Mouse (Mus musculus) left cerebral cortex, postnatal 10 days (tissue): Measurements from ENCODE around the gene Gm45713. TPM values are rescaled to one million over a fixed set of nuclear protein-coding genes. Genes with fewer than 3 reads are reported as not detected.
A peak's percentile ranks its signal among the peaks of the same experiment; 100 is the strongest.

ENCODE experiments used
- DNase-seq, 2 experiments: peaks; one replicate each; pipeline ENCODE4 v3.0.0; 2021 to 2022; ENCODE audit warnings: low spot score in 2 of 2, mixed read lengths in 1 of 2; ENCODE audit errors: extremely low spot score in 1 of 2
- intact Hi-C: fragments of 180-260 bp; cut with DNase I; formaldehyde crosslinking; loops from one replicate; pipeline ENCODE4 v1.15.1; 2025
- microRNA-seq: library from miRNA; unstranded; fragments of <30 nt; microRNA quantifications from one replicate; pipeline ENCODE4 v1.2.0, GENCODE M21; 2022
- total RNA-seq, 2 experiments: library from RNA; stranded (reverse); gene quantifications; 2 replicates each; pipeline ENCODE4 v1.2.3; 2021

Gm45713 gene
- total RNA-seq, 2 experiments from 2014 or later: not detected

DNA sequence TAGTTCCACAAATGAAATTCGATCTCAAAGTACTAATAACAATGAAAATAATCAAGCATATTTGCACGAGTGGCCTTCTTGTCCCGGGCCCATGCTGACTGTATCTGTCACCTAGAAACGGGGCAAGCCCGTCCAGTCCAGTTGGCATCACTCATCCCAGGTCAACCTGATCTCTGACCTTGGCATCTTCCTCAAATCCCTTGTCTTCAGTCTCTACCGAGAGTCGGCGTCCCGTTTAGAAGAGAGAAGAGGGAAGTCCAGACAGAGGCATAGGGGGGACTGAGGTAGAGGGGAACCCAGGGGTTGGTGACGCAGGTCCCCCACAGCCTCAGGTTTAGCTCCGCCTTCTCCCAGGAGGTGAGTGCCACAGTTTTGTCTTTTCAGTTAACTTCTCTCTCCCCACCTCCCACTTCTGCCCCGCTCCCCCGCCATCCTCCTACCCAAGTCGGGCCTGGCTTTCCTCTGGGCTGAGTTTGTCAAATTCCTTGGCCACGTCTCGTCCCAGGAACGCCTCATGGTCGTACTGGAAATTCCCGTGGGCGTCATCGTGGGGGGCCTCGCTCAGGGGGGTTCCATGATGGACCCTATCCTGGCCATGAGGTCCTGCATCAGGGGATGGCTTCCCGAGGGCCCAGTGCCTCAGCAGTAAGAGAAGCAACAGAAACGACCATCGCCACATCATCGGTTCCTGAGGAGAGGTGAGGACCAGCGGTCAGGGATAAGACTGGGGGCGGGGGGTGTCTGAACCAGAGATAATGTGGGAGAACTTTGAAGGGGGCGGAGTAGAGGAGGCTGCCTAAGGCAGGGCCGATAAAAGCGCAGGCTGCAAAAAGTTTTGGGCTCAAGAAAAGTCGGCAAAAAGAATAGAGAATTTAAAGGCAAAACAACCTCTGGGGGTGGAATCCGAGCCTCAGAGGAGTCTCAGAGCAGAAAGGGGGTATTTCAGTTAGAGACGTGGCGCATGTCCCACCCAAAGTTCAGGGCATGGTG is 44.7 kb downstream of the Gm45713 start:
- peak in 1 of 2 experiments; percentile 45 for DNase-seq
- intact Hi-C loops: no loop called here

GRCm38 (mm10) chr7:45090251-45090977 is 45.6 kb downstream of the Gm45713 start:
- intact Hi-C loops: no loop called here
- no peak for DNase-seq

- peak in 1 of 2 experiments; percentile 26 for DNase-seq
- intact Hi-C loops: no loop called here
Observed at GRCm38 (mm10) chr7:45088597-45088996, 47.4 kb downstream of the Gm45713 start.

DNA sequence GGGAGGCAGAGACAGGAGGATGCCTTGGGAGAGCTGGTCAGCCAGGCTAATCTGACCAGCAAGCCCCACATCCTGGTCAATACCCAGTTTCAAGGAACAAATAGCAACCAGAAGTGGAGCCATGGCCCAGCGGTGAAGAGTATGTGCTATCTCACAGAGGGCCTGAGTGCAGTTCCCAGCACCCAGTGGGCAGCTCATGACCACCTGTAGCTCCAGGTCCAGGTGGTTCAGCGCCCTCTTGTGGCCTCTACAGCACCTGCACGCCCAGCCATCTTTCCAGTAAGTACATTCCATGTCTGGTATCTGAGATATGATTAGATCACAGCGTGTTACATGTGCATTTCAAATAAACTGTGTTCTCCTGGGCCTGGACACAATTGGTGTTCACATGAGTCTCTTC is 49.9 kb downstream of the Gm45713 start:
- DNase-seq: no peak
- intact Hi-C loops: no loop called here

GRCm38 (mm10) chr7:45083300-45083890 is 52.6 kb downstream of the Gm45713 start:
- intact Hi-C loops: loop anchor here (5.0 kb wide), 2 partner anchors 44 to 114 kb away; partner anchors contain the start of gene Rpl13a
- DNase-seq: peak in 1 of 2 experiments; percentile 29

GRCm38 (mm10) chr7:45082401-45083299 is 53.4 kb downstream of the Gm45713 start:
- intact Hi-C loops: loop anchor here (5.0 kb wide), 2 partner anchors 45 to 115 kb away; partner anchors contain the start of gene Rpl13a

DNA sequence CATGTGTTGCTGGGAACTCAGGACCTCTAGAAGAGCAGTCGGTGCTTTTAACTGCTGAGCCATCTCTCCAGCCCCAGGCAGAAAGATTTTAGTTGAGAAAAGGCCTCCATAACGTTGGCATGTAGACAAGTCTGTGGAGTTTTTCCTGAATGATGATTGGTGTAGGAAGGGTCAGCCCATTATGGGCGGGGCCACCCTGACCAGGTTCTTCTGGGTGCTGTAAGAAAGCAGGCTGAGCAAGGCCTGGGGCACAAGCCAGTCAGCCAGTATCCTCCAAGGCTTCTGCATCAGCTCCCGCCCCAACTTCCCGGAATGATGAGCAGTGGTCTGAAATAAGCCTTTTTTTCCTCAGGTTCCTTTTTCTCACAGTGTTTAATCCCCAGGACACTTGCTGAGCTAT is 55.0 kb downstream of the Gm45713 start:
- intact Hi-C loops: loop anchor here (5.0 kb wide), 2 partner anchors 46 to 116 kb away; partner anchors contain the start of gene Rpl13a
- DNase-seq: peak in 1 of 2 experiments; percentile 43

More at GRCm38 (mm10) chr7:45082401-45083299, 53.4 kb downstream of the Gm45713 start:
- peak in 1 of 2 experiments; percentile 92 for DNase-seq

- peak; percentile 85 to 89 for DNase-seq
- intact Hi-C loops: loop anchor here (5.0 kb wide), 2 partner anchors 47 to 117 kb away; partner anchors contain the start of gene Rpl13a
Observed at GRCm38 (mm10) chr7:45079856-45080255, 56.2 kb downstream of the Gm45713 start.

- DNase-seq: peak in 1 of 2 experiments; percentile 80
- intact Hi-C loops: no loop called here
Observed at GRCm38 (mm10) chr7:45078513-45078912, 57.5 kb downstream of the Gm45713 start.

GRCm38 (mm10) chr7:45077829-45078228 is 58.2 kb downstream of the Gm45713 start:
- DNase-seq: no peak
- intact Hi-C loops: no loop called here

- intact Hi-C loops: no loop called here
- peak in 1 of 2 experiments; percentile 37 for DNase-seq
Observed at GRCm38 (mm10) chr7:45077322-45077721, 58.7 kb downstream of the Gm45713 start.

DNA sequence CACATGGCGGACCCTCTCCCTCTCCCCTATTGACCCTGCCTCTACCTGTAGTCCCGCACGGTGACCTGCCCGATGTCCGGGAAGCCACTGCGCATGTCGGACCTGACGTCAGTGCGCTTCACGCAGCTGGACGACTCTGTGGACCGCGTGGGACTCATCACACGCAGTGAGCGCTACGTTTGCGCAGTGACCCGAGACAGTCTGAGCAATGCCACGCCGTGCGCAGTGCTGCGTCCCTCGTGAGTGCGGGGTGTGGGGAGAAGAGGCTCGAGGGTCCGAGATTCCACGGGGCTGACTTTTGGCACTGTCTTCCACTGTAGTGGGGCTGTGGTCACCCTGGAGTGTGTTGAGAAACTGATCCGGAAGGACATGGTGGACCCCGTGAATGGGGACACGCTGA is 59.5 kb downstream of the Gm45713 start:
- intact Hi-C loops: no loop called here
- DNase-seq: peak in 1 of 2 experiments; percentile 36

Small RNAs within 50 kb of the gene (microRNA-seq; reads per million reads assigned to microRNA genes)
- 736 reads per million, percentile 74 among the genes with 10 or more reads in this experiment for gene Mir150
- 29.0 reads per million, percentile 45 among the genes with 10 or more reads in this experiment for gene Mir5121
- 2.3 reads per million for gene Mir7055

Other genes with a start within 250 kb of the Gm45713 start
- 100 to 1,000 TPM in 1 of 2 experiments, 10 to 100 TPM in 1; 98.0 to 110 TPM for gene Med25, start 243.5 kb downstream of the Gm45713 start, total RNA-seq
- 10 to 100 TPM; 17.8 to 19.0 TPM for gene Fuz, start 240.2 kb downstream of the Gm45713 start, total RNA-seq
- 100 to 1,000 TPM; 356 to 358 TPM for gene Ap2a1, start 206.7 kb downstream of the Gm45713 start, total RNA-seq
- 1 to 10 TPM; 1.0 to 1.7 TPM for gene Tsks, start 193.0 kb downstream of the Gm45713 start, total RNA-seq
- gene Cpt1c, start 161.4 kb downstream of the Gm45713 start, total RNA-seq: 10 to 100 TPM; 93.4 to 95.5 TPM
- 100 to 1,000 TPM; 253 to 257 TPM for gene Prmt1, start 149.7 kb downstream of the Gm45713 start, total RNA-seq
- gene Irf3, start 138.6 kb downstream of the Gm45713 start, total RNA-seq: 10 to 100 TPM; 25.5 to 32.2 TPM
- gene Bcl2l12, start 137.5 kb downstream of the Gm45713 start, total RNA-seq: 1 to 10 TPM; 3.8 to 5.1 TPM
- gene Scaf1, start 119.9 kb downstream of the Gm45713 start, total RNA-seq: 100 to 1,000 TPM; 156 to 160 TPM
- 1 to 10 TPM; 8.7 to 9.6 TPM for gene Rras, start 118.3 kb downstream of the Gm45713 start, total RNA-seq
- gene Prr12, start 83.3 kb downstream of the Gm45713 start, total RNA-seq: 10 to 100 TPM; 67.4 to 68.0 TPM
- 10 to 100 TPM; 50.1 to 52.3 TPM for gene Nosip, start 73.8 kb downstream of the Gm45713 start, total RNA-seq
- gene Prrg2, start 73.6 kb downstream of the Gm45713 start, total RNA-seq: 1 to 10 TPM; 5.3 to 9.0 TPM
- 1 to 10 TPM; 6.4 to 7.5 TPM for gene Rcn3, start 44.0 kb downstream of the Gm45713 start, total RNA-seq
- 10 to 100 TPM; 16.5 to 18.7 TPM for gene Fcgrt, start 32.4 kb downstream of the Gm45713 start, total RNA-seq
- 100 to 1,000 TPM; 482 to 530 TPM for gene Rps11, start 11.8 kb downstream of the Gm45713 start, total RNA-seq
- 100 to 1,000 TPM; 739 TPM for gene Rpl13a, start 7.5 kb downstream of the Gm45713 start, total RNA-seq
- gene Flt3l, start 201 bp upstream of the Gm45713 start, total RNA-seq: 1 to 10 TPM; 2.7 to 3.3 TPM
- gene Pih1d1, start 18.1 kb upstream of the Gm45713 start, total RNA-seq: 10 to 100 TPM; 60.0 to 66.7 TPM
- 10 to 100 TPM; 13.3 to 16.7 TPM for gene Aldh16a1, start 18.4 kb upstream of the Gm45713 start, total RNA-seq
- gene Slc17a7, start 27.7 kb upstream of the Gm45713 start, total RNA-seq: 1,000 to 10,000 TPM; 1,057 to 1,070 TPM
- under 1 TPM in 1 of 2 experiments, not detected in 1; 0.17 TPM for gene Gfy, start 43.3 kb upstream of the Gm45713 start, total RNA-seq
- gene Pth2, start 44.8 kb upstream of the Gm45713 start, total RNA-seq: not detected
- 1 to 10 TPM; 2.0 to 2.3 TPM for gene Ccdc155, start 68.7 kb upstream of the Gm45713 start, total RNA-seq
- gene Dkkl1, start 75.9 kb upstream of the Gm45713 start, total RNA-seq: 10 to 100 TPM; 16.3 to 18.7 TPM
- gene Tead2, start 79.5 kb upstream of the Gm45713 start, total RNA-seq: 1 to 10 TPM; 6.6 to 6.8 TPM
- 1 to 10 TPM; 4.1 to 4.3 TPM for gene Cd37, start 102.9 kb upstream of the Gm45713 start, total RNA-seq
- gene Slc6a16, start 104.9 kb upstream of the Gm45713 start, total RNA-seq: 1 to 10 TPM; 1.4 to 1.7 TPM
- under 1 TPM; 0.41 to 0.60 TPM for gene Slc6a21, start 141.3 kb upstream of the Gm45713 start, total RNA-seq
- gene Trpm4, start 197.5 kb upstream of the Gm45713 start, total RNA-seq: 10 to 100 TPM; 20.5 to 32.2 TPM
- gene Hrc, start 199.1 kb upstream of the Gm45713 start, total RNA-seq: 1 to 10 TPM in 1 of 2 experiments, under 1 TPM in 1; 0.99 to 1.3 TPM
- gene Ppfia3, start 230.8 kb upstream of the Gm45713 start, total RNA-seq: 100 to 1,000 TPM; 142 to 147 TPM
- gene Lin7b, start 234.4 kb upstream of the Gm45713 start, total RNA-seq: 100 to 1,000 TPM; 176 to 192 TPM